Mouse (Mus musculus) frontal cortex, postnatal 25 days (tissue): ENCODE data around the gene Tor2a.
A peak's percentile ranks its signal among the peaks of the same experiment; 100 is the strongest.

Source experiments
- DNase-seq, 2 experiments: peaks; one replicate each; pipeline ENCODE4 v3.0.0; 2022; ENCODE audit warnings: low spot score in 2 of 2

The Tor2a gene

DNA sequence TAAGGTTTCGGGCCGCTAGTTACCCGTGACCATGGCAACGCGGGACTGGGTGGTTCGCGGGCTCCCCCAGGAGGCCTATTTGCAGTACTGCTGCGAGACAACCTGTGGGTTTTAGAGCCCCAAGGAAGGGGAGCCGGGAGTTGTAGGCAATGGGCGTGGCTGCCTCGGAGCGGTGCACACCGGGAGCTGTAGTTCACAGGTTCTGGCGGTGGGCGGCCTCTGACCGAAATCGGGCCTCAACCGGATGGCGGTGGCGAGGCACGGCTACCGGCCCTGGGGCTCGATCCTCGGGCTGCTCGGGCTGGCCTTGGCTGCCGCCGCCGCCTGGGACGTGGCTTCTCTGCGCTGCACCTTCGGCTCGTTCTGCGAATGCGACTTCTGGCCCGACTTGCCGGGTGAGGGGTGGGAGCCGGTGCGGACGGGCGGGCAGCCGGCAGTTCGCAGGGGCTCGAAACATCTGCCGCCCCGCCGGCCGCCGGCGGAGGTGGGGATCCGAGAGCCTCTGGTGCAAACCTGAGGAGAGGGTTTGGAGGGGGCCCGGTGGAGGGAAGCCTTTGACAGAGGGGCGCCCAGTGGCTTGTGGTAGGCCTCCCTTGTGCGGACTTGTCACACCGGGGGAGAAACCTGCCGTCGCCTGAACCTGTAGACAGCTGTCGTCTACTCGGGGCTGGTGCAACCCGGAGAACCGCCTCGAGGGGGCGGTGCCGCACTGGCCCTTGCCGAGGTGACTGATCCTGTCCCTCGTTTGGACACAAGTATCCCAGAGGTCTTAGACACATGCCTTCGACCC lies at the start of gene Tor2a:
Tor2a (plus strand) TSS at position 179 of the 790 bp plus-strand sequence.
- DNase-seq, result peak; percentile 88 to 92

DNA sequence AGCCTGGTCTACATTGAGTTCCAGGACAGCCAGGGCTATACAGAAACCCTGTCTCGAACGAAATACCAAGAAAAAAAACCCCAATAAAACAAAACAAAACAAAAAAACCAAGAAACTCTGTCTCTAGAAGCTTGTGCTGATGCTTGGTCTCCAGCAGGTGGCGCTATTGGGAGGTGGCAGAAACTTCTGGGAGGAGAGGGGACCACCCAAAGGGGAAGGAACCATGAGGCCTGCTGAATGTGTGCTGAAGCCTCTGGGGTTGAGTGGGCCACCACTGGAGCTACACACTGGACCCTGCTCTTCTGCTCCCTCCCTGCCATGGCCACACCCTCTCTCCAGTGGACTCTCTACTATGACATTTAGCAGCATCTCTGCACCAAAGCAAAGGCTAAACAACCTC lies 48.4 kb upstream of the Tor2a start:
- DNase-seq, result no peak

DNA sequence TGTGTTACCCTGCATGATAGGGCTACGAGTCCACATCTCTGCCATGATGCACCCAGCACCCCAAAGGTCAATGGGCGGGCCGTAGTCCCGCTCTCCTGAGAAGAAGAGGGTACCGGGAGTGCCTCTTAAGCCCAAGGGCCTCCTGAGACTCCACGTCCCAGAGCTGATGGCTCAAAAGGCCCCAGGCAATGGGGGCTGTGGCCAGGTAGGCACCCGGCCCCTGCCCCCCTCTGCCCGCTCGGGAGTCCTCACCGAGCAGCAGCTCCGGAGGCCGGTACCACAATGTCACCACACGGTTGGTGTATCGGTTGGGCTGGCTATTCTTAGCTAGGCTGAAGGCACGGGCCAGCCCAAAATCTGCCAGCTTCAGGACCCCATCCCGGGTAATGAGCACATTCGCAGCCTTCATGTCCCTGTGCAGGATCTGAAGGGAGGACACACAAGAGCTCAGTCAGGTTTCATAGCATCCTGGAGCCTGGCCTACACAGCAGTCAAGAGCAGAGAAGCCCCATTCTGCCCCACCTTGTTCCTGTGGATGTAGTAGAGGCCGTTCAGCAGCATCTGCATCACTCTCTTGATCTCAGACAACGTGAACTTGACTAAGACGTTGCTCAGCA lies 47.4 kb upstream of the Tor2a start:
- no peak for DNase-seq

DNA sequence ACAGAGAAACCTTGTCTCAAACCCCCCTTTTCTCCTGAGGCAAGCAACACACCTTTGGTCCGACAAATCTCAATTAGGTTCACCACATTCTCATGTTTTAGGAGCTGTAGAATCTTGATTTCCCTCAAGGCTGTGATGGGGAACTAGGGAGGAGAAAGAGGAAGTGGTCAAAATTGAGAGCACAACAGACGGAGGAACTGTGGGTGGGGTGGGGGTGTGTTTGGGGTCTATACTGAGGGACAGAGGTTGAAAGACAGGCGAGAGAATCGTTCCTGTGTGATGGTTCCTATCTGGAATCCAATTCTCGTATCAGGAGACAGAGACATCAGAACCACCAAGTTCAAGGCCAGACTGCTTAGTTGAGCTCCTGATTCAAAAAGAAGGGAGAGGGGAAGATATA lies 46.6 kb upstream of the Tor2a start:
- DNase-seq, result no peak

DNA sequence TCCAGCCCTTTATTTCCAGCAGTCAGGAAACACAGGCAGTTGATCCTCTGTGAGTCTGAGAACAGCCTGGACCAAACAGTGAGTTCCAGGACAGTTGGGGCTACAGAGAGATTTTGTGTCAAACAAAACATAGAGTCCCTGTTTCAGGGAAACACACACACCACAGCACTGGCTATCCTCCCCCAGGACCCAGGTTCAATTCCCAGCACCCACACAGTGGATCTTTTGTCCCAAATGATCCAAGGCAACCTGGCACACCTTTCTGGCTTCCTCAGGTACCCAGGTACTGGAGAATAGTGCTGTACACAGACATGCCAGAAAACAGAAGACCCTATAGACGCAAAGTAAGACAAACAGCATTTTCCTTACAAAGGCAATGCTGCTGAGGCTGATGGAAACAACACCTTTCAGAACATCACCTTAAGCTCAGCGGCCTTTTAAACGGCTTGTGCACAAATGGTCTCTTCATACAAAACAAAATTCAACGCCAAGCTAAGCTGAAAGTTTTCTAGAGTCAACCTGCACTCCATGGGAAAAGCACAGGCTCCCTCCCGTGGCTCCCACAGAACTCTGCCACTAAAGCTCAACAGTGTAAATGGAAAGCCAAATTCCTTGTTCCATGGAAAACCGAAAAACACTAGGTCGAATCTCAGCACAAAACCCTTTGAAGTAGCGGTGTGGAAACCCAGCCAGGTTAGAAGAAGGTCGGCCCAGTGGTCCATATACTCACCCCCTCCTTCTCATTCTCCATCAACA lies 45.6 kb upstream of the Tor2a start:
- no peak for DNase-seq

DNA sequence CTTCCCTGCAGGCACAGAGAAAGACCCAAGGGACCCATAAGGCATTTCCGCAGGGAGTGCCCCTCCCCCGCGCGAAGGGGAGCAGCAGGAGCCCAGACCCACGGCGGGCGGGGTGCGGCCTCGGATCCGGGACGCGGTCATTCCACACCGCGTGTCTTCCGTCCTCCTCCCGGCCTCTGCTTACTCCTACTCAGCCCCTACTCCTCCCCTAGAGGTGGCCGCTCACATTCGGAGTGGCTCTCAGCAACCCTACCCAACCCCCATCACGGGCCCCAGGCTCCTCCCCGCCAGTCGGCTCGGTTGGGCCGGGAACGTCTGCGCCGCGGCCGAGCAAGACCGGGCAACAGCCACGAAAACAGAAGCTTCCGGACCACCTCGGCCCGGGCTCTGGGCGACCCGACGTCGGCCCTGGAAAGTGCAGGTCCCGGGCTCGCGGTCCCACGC lies 44.9 kb upstream of the Tor2a start:
- DNase-seq, result peak; percentile 35 to 37

DNA sequence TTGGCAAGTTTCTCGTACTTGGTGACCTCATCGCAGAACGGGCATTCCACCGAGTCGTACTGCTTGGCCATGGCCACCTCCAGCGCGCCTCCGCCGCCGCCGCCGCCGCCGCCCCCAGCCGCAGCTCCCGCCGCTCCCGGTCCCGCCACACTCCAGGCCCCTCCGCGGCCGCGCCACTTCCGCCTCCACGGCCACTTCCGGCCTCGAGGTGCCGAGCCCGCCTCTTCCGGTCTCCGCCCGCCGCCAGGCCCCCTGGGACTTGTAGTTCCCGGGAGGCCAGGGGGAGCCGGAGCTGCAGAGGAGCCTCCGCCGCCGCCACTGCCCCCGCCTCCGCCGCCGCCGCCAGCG lies 44.5 kb upstream of the Tor2a start:
- peak; percentile 86 to 88 for DNase-seq

DNA sequence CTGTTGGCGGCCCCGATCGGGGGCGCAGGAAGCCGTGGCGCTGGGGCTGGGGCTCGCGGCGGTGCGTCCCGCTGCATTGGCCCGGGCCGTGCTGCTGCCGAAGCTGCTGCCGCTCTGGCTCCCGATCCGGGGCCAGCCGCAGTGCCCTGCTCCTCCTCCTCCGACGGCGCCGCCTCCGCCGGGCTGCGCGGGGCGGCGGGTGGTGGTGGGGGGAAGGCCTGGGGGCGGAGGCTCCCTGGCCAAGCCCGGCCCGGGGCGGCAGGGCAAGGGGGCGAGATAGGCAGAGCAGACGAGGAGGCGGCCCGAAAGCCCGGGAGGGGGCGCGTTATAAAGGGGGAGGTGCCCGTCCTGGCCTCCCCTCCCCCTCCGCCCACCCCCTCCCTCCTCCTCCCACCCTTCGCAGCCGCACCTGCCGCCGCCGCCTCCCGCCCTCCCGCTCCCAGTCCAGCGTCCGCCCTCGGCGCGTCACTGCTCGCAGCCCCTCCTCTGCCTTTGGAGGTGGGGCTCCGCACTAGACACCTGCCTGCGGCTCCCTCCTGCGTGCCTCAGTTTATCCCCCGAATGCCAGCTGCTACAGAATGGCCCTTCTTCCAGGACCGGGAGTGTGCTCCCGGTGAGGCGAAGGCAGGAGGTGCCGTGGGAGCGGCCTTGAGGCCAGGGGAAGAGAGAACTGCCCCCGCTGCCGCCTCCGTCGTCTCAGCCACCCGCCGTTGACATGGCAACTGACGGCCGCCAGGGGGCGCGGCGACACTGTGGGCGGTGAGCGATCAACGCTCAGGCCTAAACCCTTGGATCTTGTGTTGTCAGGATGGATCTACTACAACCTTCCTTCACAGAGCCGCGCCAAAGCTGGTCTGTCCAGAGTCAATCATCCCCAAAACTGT lies 43.9 kb upstream of the Tor2a start, which contains the start of gene Cdk9:
Cdk9 (minus strand) TSS at position 143 of the 884 bp plus-strand sequence.
- peak; percentile 86 to 87 for DNase-seq

DNA sequence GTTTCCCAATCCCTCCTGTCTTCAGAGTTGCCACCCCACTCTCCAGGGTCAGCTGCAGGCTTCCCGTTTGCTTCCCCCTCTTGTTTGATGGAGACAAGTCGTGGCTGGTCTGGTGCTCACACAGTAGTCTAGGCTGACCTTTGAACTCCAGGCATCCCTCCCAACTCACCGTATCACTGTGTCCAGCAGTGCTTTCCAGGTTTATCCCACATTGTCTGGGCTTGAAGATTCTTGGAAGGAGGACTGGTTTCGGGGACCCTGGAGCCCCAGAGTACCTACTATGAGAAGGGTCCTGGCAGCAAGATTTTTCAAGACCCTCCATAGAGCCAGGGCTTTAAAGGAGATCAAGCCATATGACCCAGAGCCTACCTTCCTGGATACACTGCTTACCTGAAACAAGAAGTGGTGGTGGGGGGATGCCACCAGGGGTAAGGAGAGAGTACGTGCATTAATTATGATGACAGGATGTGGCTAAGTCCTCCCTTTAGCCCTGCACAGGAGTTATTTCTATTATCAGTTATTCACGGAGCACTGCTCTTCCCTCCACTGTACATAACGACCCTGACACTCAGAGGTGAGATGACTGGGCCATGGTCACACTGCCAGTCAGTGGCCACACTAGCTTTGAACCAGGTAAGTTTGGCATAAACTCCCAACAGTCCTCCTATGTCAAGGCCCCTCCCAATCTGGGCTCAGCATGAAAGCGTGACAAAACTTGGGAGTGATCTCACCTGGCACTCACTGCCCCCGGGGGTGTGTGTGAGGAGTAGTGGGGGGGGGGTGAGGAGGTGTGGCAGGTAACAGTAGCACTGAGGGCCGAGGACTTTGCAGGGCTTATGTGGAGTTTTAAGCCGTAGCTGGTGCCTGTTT lies 42.7 kb upstream of the Tor2a start:
- no peak for DNase-seq

DNA sequence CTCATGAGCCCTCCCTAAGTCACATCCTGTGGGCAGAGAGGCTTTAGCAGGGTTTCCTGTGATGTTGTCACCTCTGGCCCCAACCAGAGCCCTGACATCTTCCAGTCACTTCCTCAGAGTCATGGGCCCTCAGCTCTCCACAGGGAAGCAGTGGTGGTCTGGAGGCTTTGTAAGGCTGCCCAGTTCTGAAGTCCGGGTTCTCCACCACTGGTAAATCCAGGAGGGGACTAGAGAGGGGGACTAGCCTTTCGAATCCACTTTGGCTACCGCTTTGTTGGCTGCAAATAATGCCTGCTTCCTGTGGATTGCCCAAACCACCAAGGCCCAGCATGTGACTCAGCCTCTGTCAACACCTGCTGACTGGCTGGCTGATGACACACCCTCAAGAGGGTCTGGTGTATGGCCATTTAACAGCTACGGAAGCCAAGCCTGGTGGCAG lies 42.0 kb upstream of the Tor2a start:
- DNase-seq, result no peak

DNA sequence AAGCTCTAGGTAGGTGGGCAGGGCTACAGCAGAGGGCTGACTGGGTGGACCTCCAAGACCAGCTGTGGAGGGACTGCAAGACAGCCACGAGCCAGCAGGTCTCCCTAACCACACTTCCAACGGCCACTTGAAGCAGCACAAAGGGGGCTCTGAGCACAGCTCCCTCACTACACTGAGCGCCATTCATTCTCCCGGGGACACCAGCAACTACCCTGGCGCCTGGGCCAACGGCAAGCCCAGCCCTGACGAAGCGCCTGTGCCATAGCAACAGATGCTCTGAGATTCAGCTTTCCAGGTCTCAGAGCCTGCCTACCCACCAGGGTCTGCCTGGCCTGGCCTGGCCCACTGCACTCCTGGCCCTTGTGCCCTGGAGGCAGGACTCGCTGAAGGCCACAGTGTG lies 38.3 kb upstream of the Tor2a start:
- DNase-seq, result no peak

DNA sequence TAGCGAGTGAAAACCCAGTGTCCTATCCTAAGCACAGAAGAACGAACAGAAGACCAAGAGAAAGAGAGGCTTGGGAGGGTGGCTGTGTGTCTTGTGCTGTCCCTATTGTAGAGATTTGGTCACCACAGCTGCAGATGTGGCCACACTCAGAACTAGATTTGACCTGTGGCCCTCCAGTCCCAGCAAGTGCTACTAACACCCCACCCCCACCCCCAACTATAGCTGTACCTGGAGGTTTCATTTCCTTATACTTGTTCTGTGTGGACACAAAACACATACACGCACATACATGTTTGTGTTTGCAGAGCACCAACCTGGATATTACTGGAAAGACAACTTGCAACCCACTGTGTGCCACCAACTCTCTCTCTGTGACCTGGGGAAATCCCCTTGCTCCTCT lies 37.0 kb upstream of the Tor2a start:
- DNase-seq, result no peak

DNA sequence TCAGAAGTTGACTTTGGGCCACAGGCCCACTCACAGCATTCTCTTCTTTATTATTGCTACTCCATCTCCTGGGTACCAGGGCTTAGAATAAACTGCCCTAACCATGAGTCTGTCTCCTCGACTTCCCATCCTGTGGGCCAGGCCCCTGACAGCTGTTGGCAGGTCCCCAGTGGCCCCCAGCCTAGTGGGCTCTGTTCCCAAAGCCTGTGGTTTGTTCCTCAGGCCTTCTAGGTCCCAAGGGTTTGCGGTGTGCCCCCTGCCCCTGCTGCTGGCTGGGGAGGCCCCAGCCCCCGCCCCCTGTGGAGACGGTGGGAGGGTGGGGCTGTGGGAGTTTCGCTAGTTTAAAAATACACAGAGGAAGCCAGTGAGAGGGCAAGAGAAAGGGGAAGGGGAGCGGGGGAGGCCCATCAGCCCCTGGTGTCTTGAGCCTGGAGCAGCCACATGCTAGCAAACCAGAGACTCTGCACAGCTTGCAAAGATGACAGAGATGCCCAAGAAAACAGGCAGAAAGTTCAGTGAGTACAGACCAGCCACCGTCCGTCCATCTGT lies 36.3 kb upstream of the Tor2a start, which contains the start of gene Sh2d3c:
Sh2d3c (plus strand) TSS at position 375 of the 549 bp plus-strand sequence.
- DNase-seq, result no peak

DNA sequence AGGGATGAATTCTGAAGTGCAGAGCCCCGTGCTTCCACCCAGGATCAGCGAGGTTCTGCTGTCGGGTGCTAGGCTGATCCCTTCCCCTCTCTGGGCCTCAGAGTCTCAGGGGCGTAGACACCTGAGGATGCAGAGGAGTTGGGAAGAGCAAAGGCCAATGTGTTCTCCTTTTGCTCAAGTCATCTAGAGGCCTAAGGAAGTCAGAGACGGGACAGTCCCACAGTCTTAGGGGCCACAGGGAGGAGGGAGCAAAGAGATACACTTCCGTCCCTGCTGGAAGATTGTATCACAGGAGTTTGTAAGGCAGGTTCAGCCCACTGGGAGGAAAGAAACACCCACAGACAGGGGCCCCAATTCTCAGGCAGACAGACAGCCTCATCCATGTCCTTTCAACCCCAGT lies 35.0 kb upstream of the Tor2a start:
- DNase-seq, result no peak

DNA sequence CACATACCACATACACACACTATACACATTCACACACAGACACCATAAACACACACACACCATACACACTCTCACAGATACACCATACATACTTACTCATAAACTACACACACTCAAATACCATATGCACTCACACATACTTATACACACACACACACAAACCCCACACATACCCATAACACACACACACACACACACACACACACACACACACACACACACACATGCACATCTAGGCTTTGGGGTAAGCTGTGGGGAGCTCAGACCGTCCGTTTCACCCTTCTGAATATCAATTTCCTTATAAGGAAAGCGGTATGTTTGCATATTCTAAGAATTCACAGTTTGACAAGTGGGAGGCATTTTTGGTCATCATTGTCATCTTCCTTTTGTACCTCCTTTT lies 34.5 kb upstream of the Tor2a start:
- DNase-seq, result no peak

DNA sequence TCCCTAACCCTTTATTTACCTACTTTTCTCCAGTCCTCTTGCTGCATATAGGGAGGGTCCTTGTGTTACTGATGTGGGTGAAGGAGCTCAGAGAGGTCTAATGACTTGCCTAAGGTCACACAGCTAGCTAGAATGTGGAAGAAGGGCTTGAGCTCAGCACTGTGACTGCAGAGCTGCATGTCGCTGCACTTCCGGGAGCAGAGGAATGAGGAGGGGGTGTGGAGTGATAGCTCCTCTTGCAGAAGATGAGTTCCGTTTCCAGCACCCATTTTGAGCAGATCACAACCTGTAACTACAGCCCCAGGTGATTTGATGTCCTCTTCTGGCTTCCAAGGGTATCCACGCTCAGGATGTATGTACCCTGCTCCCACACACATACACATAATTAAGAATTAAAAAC lies 32.9 kb upstream of the Tor2a start:
- no peak for DNase-seq

DNA sequence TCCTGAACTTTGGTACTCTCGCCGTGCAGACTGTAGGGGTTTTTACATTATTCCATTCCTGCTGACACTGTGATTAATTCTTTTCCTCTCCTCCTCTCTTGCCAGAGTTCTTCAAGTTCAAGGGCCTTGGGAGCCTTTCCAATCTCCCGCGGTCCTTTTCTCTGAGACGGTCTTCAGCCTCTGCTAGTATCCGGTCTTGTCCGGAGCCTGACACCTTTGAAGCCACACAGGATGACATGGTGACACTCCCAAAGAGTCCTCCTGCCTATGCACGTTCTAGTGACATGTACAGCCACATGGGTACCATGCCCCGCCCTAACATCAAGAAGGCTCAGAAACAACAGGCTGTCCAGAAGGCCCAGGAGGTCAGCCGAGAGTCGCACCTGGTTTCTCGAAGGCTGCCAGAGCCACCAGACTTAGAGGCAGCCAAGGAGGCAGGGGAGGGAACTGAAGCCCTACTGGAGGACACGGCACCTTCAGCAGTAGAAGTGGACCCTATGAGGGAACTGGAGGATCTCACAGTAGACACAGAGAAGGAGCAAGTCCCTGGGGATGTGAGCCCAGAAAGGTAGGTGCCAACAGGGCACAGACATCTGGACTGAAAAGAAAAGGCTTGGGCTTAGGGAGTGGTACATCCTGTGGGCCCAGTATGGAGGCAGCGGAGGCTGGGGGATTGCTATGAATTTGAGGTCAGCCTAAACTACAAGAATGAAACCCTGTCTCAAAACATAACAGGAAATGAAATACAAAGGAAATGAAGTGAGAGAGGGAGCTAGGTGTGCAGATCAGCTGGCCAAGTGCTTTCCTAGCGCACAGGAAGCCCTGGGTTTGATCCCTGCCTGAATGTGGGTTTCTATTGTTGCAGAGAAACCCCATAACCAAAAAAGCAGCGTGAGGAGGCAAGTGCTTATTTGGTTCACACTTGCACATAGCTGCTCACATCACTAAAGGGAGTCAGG lies 31.9 kb upstream of the Tor2a start:
- no peak for DNase-seq

DNA sequence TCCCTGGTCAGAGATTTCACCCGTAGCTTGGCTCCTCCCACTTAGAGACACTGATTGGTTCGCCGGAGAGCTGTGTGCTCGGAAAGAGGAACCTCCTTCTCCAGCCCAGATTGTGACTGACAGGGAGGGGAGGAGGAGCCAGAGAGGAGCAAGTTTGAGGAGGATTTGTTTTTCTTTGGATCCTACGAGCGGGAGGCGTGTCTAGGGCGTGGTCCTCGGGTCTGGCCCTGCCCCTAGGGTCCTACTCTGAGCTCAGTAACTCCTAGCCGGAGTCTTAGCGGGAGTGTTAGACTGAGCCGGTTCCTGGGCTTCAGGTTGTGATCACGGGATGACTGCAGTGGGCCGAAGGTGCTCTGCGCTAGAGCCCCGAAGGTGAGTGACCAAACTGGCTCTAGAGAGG lies 29.6 kb upstream of the Tor2a start:
- DNase-seq, result peak; percentile 51 to 70

DNA sequence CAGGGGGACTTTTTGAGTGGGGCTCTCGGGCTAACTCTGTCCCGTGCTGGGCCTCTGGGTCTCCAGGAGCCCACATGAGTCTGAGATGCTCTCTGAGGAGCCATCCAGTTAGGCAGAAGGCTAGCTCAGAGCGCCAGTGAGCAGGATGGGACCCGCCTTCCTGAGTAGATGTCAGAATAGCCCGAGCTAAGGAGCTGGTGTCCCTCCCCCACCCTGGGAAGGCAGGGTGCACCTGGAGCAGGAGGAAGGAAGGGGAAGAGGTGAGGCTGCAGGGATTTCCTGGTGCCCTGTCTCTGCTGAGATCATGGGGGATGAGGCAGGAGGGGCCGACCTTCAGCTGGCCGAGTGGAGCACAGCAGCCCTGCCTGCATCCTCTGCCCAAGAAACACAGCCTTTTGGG lies 28.6 kb upstream of the Tor2a start:
- no peak for DNase-seq
